Mouse (Mus musculus) E14TG2a.4 (cell line): ENCODE results near the gene Il12b.

ENCODE experiments used
- CTCF ChIP-seq: conservative IDR thresholded peaks from 2 replicates; pipeline ENCODE4 v1.5.1; 2014; ENCODE audit warnings: low read length
- NANOG ChIP-seq: IDR thresholded peaks from 2 replicates; pipeline ENCODE4 v1.6.1; 2014; ENCODE audit warnings: borderline replicate concordance, low read length, mixed read lengths

DNA sequence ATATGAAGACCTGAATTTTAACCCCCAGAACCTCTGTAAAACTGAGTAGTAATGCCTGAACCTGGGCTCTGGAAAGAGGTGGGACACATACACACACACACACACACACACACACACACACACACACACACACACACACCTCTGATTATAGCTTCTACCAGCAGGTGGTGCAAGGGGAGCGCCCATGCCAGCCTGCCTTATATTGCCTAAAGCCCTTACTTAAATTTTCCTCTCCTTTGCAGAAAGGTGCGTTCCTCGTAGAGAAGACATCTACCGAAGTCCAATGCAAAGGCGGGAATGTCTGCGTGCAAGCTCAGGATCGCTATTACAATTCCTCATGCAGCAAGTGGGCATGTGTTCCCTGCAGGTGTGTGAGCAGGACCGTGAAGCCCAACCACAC lies 12.4 kb downstream of the Il12b start:
- no peak for TF ChIP-seq CTCF
- no peak for TF ChIP-seq NANOG
